Mouse (Mus musculus): ENCODE data around the gene Katnal1. TPM values are rescaled to one million over a fixed set of nuclear protein-coding genes. Genes with fewer than 3 reads are reported as not detected.

Katnal1 gene
- polyA plus RNA-seq, 1 experiment from 2014 or later, result 25.3 TPM

- 84% methylated on average over 7 of the region's 7 CpGs for WGBS
- Histone ChIP-seq H3K4me2 (ENCODE audit: low read depth, low read length) (no peak overlapping the region), H3K36me3 (replicated peaks; ENCODE audit: control insufficient read depth, insufficient read depth, low read depth, low read length) (no peaks in the 10 kb centered on the region), H3K27ac (replicated peaks; ENCODE audit: low read depth, low read length) (no peak overlapping the region), H3K9me3 (replicated peaks; ENCODE audit: control insufficient read depth, low read length) (no peaks in the 10 kb centered on the region), H3K9ac (replicated peaks; ENCODE audit: low read length) (no peak overlapping the region), H3K4me3 (ENCODE audit: low read depth, low read length) (no peak overlapping the region), H3K4me1 (ENCODE audit: control insufficient read depth, insufficient read depth, low read length) (no peaks in the 10 kb centered on the region), H3K27me3 (ENCODE audit: control insufficient read depth, insufficient read depth, low read length) (no peaks in the 10 kb centered on the region)
- no peak for ATAC-seq (replicated peaks; ENCODE audit: insufficient number of reproducible peaks, low FRiP score, low TSS enrichment, low read depth)
- DNase-seq (ENCODE audit: low spot score), result no peak
These were observed 61.9 kb downstream of the Katnal1 start for GRCm38 (mm10) chr5:148867171-148867570.

GRCm38 (mm10) chr5:148866571-148866970, 62.5 kb downstream of the Katnal1 start:
- WGBS, result 81% methylated on average over 10 of the region's 10 CpGs
- DNase-seq (ENCODE audit: low spot score) (no peak), ATAC-seq (replicated peaks; ENCODE audit: insufficient number of reproducible peaks, low FRiP score, low TSS enrichment, low read depth) (no peak)
- H3K27me3 ChIP-seq (ENCODE audit: control insufficient read depth, insufficient read depth, low read length), result no peaks in the 10 kb centered on the region
- H3K27ac ChIP-seq (replicated peaks; ENCODE audit: low read depth, low read length), result no peak overlapping the region
- no peaks in the 10 kb centered on the region for H3K9me3 ChIP-seq (replicated peaks; ENCODE audit: control insufficient read depth, low read length)
- H3K36me3 ChIP-seq (replicated peaks; ENCODE audit: control insufficient read depth, insufficient read depth, low read depth, low read length), result no peaks in the 10 kb centered on the region
- H3K9ac ChIP-seq (replicated peaks; ENCODE audit: low read length), result no peak overlapping the region
- H3K4me1 ChIP-seq (ENCODE audit: control insufficient read depth, insufficient read depth, low read length), result no peaks in the 10 kb centered on the region
- H3K4me2 ChIP-seq (ENCODE audit: low read depth, low read length), result no peak overlapping the region
- no peak overlapping the region for H3K4me3 ChIP-seq (ENCODE audit: low read depth, low read length)

GRCm38 (mm10) chr5:148863409-148863808, 65.7 kb downstream of the Katnal1 start:
- DNase-seq (ENCODE audit: low spot score), result no peak
- Histone ChIP-seq H3K9ac (replicated peaks; ENCODE audit: low read length) (no peak overlapping the region), H3K27ac (replicated peaks; ENCODE audit: low read depth, low read length) (no peak overlapping the region), H3K4me3 (ENCODE audit: low read depth, low read length) (no peak overlapping the region), H3K4me2 (ENCODE audit: low read depth, low read length) (no peak overlapping the region), H3K4me1 (ENCODE audit: control insufficient read depth, insufficient read depth, low read length) (no peaks in the 10 kb centered on the region), H3K9me3 (replicated peaks; ENCODE audit: control insufficient read depth, low read length) (no peaks in the 10 kb centered on the region), H3K27me3 (ENCODE audit: control insufficient read depth, insufficient read depth, low read length) (no peaks in the 10 kb centered on the region), H3K36me3 (replicated peaks; ENCODE audit: control insufficient read depth, insufficient read depth, low read depth, low read length) (no peaks in the 10 kb centered on the region)
- 64% methylated on average over 6 of the region's 6 CpGs for WGBS
- ATAC-seq (replicated peaks; ENCODE audit: insufficient number of reproducible peaks, low FRiP score, low TSS enrichment, low read depth), result no peak

DNA sequence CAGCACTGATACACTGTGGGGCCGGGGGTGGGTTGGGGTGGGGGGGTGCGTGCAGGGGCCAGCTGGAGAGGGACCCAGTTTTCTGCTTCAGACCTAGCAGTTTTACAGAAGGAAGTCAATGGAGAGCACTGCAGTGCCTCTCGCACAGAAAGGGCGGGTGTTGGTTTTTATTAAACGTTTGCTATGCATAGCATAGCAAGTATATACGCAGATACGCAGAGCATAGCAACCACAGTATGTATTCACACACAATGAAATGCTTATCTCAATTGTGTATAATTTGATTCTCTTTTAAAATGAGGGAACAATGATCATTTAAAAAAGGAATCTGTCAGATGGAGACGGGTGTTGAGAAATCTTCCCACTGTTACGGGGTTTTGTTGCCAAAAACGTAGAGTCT, 66.3 kb downstream of the Katnal1 start:
- Histone ChIP-seq H3K27ac (replicated peaks; ENCODE audit: low read depth, low read length) (no peak overlapping the region), H3K4me3 (ENCODE audit: low read depth, low read length) (no peak overlapping the region), H3K27me3 (ENCODE audit: control insufficient read depth, insufficient read depth, low read length) (no peaks in the 10 kb centered on the region), H3K9ac (replicated peaks; ENCODE audit: low read length) (no peak overlapping the region), H3K36me3 (replicated peaks; ENCODE audit: control insufficient read depth, insufficient read depth, low read depth, low read length) (no peaks in the 10 kb centered on the region), H3K4me2 (ENCODE audit: low read depth, low read length) (no peak overlapping the region), H3K9me3 (replicated peaks; ENCODE audit: control insufficient read depth, low read length) (no peaks in the 10 kb centered on the region), H3K4me1 (ENCODE audit: control insufficient read depth, insufficient read depth, low read length) (no peaks in the 10 kb centered on the region)
- 84% methylated on average over 10 of the region's 10 CpGs for WGBS
- DNase-seq (ENCODE audit: low spot score) (no peak), ATAC-seq (replicated peaks; ENCODE audit: insufficient number of reproducible peaks, low FRiP score, low TSS enrichment, low read depth) (no peak)

DNA sequence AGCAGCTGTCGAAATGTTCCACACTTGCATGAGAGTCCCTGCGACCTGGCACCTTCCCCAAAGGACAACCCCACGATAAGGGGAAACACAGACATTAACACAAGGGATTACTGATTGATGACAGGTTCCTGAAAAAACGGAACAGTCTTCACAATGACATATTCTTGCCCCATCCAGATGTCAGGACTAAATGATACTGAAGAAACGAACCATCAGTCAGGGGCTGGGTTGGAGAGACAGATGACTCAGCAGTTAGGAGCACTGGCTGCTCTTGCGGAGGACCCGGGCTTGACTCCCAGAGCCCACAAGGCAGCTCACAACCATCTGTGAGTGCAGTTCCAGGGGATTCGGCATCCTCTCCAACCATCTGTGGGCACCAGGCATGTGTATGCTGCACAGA, 67.0 kb downstream of the Katnal1 start:
- Histone ChIP-seq H3K4me1 (ENCODE audit: control insufficient read depth, insufficient read depth, low read length) (no peaks in the 10 kb centered on the region), H3K9ac (replicated peaks; ENCODE audit: low read length) (no peak overlapping the region), H3K27ac (replicated peaks; ENCODE audit: low read depth, low read length) (no peak overlapping the region), H3K27me3 (ENCODE audit: control insufficient read depth, insufficient read depth, low read length) (no peaks in the 10 kb centered on the region), H3K4me3 (ENCODE audit: low read depth, low read length) (no peak overlapping the region), H3K9me3 (replicated peaks; ENCODE audit: control insufficient read depth, low read length) (no peaks in the 10 kb centered on the region), H3K4me2 (ENCODE audit: low read depth, low read length) (no peak overlapping the region), H3K36me3 (replicated peaks; ENCODE audit: control insufficient read depth, insufficient read depth, low read depth, low read length) (no peaks in the 10 kb centered on the region)
- 67% methylated on average over 8 of the region's 8 CpGs for WGBS
- no peak for DNase-seq (ENCODE audit: low spot score)
- ATAC-seq (replicated peaks; ENCODE audit: insufficient number of reproducible peaks, low FRiP score, low TSS enrichment, low read depth), result no peak

DNA sequence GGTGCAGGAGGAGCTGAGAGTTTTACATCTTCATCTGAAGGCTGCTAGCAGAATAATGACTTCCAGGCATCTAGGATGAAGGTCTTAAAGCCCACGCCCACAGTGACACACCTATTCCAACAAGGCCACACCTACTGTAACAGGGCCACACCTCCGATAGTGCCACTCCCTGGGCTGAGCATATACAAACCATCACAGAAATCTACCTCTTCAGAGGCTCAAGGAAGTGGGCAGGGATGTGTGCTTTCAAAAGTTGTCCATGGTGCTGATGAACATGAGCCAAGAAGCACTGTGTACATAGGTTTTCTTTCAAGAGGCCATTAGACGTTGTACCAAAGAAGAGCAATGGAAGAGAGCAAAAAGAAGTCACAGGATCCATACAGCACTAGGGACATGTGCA, 71.6 kb downstream of the Katnal1 start:
- H3K27me3 ChIP-seq (ENCODE audit: control insufficient read depth, insufficient read depth, low read length), result no peaks in the 10 kb centered on the region
- ATAC-seq (replicated peaks; ENCODE audit: insufficient number of reproducible peaks, low FRiP score, low TSS enrichment, low read depth), result no peak
- H3K27ac ChIP-seq (replicated peaks; ENCODE audit: low read depth, low read length), result no peak overlapping the region
- no peaks in the 10 kb centered on the region for H3K36me3 ChIP-seq (replicated peaks; ENCODE audit: control insufficient read depth, insufficient read depth, low read depth, low read length)
- no peaks in the 10 kb centered on the region for H3K9me3 ChIP-seq (replicated peaks; ENCODE audit: control insufficient read depth, low read length)
- H3K9ac ChIP-seq (replicated peaks; ENCODE audit: low read length), result no peak overlapping the region
- WGBS, result 82% methylated on average over 3 of the region's 3 CpGs
- DNase-seq (ENCODE audit: low spot score), result no peak
- H3K4me2 ChIP-seq (ENCODE audit: low read depth, low read length), result no peak overlapping the region
- H3K4me3 ChIP-seq (ENCODE audit: low read depth, low read length), result no peak overlapping the region
- H3K4me1 ChIP-seq (ENCODE audit: control insufficient read depth, insufficient read depth, low read length), result no peaks in the 10 kb centered on the region

DNA sequence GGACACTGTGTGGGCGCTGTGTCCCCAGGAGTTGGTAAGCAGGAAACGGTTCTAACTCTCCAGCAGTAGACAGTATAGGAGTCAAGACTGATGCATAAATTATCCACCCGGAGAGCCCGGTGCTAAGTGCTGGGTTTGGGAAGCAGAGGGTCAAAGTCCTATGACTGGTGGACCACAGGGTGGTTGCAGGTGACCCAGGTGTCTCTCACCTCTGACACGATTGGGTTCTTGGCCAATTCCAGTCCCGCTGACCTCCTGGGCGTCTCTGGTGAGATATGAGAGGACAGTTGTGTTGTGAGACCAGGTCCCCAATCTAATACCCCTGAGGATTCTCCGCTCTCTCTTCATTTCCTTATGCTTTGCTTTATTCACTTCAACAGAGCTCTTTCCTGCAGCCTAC, 74.1 kb downstream of the Katnal1 start:
- Histone ChIP-seq H3K4me1 (ENCODE audit: control insufficient read depth, insufficient read depth, low read length) (no peaks in the 10 kb centered on the region), H3K9me3 (replicated peaks; ENCODE audit: control insufficient read depth, low read length) (no peaks in the 10 kb centered on the region), H3K4me2 (ENCODE audit: low read depth, low read length) (no peak overlapping the region), H3K27me3 (ENCODE audit: control insufficient read depth, insufficient read depth, low read length) (no peaks in the 10 kb centered on the region), H3K36me3 (replicated peaks; ENCODE audit: control insufficient read depth, insufficient read depth, low read depth, low read length) (no peaks in the 10 kb centered on the region), H3K9ac (replicated peaks; ENCODE audit: low read length) (no peak overlapping the region), H3K27ac (replicated peaks; ENCODE audit: low read depth, low read length) (no peak overlapping the region), H3K4me3 (ENCODE audit: low read depth, low read length) (no peak overlapping the region)
- 89% methylated on average over 8 of the region's 8 CpGs for WGBS
- DNase-seq (ENCODE audit: low spot score) (no peak), ATAC-seq (replicated peaks; ENCODE audit: insufficient number of reproducible peaks, low FRiP score, low TSS enrichment, low read depth) (no peak)

DNA sequence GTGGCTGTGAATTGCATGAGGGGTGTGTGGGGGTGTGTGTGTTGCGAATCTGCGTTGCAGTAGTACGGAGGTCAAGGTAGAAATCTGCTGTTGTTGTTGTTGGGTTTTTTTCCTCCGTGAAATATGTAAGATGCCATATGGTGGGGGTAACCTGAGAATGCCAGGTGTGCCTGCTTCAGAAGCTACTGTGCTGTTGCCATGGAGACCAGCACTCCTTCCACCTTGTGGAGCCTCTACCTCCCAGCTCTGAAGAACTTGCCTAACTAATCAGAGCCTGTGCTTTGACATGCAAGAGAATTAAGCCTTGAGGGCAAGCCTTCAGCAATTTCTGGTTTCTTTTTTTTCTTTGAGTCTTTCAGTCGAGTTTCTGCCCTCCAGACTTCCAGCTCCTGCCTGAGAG, 75.0 kb downstream of the Katnal1 start:
- WGBS, result 43% methylated on average over 5 of the region's 5 CpGs
- DNase-seq (ENCODE audit: low spot score), result peak; percentile 62
- H3K4me2 ChIP-seq (ENCODE audit: low read depth, low read length), result no peak overlapping the region

More for the DNA sequence above, 75.0 kb downstream of the Katnal1 start:
- ATAC-seq (replicated peaks; ENCODE audit: insufficient number of reproducible peaks, low FRiP score, low TSS enrichment, low read depth), result no peak
- no peaks in the 10 kb centered on the region for H3K4me1 ChIP-seq (ENCODE audit: control insufficient read depth, insufficient read depth, low read length)
- no peak overlapping the region for H3K27ac ChIP-seq (replicated peaks; ENCODE audit: low read depth, low read length)
- H3K36me3 ChIP-seq (replicated peaks; ENCODE audit: control insufficient read depth, insufficient read depth, low read depth, low read length), result no peaks in the 10 kb centered on the region
- no peak overlapping the region for H3K4me3 ChIP-seq (ENCODE audit: low read depth, low read length)
- no peaks in the 10 kb centered on the region for H3K9me3 ChIP-seq (replicated peaks; ENCODE audit: control insufficient read depth, low read length)
- H3K9ac ChIP-seq (replicated peaks; ENCODE audit: low read length), result no peak overlapping the region
- H3K27me3 ChIP-seq (ENCODE audit: control insufficient read depth, insufficient read depth, low read length), result no peaks in the 10 kb centered on the region
